Mouse (Mus musculus) cerebral cortex, adult 2 months (tissue): ENCODE measurements around the gene Dhrs13.

ENCODE experiments used
- WGBS: fragments of 180-500 bp; shearing (Covaris S2); methylation state at CpG from one replicate; pipeline ENCODE4 v1.1.7; 2018; 5-methylcytosine and 5-hydroxymethylcytosine counted together

The Dhrs13 gene

DNA sequence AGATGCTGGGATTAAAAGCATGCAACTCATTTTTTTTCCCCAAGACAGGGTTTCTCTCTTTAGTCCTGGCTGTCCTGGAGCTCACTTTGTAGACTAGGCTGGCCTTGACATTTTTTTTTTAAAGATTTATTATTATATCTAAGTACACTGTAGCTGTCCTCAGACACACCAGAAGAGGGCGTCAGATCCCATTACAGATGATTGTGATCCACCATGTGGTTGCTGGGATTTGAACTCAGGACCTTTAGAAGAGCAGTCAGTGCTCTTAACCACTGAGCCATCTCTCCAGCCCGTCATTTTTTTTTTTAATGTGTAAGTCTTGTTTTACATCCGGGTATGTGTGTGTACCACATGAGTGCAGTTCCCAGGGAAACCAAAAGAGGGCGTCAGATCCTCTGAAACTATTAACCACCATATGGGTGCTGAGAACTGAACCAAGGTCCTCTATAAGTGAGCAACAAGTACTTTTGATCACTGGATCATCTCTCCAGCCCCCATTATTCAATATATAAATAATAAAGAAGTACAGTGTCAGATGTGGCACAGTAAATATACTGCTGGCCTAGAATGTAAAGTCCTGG, 10.3 kb downstream of the Dhrs13 start:
- WGBS, result 93% methylated on average over 4 of the region's 4 CpGs

DNA sequence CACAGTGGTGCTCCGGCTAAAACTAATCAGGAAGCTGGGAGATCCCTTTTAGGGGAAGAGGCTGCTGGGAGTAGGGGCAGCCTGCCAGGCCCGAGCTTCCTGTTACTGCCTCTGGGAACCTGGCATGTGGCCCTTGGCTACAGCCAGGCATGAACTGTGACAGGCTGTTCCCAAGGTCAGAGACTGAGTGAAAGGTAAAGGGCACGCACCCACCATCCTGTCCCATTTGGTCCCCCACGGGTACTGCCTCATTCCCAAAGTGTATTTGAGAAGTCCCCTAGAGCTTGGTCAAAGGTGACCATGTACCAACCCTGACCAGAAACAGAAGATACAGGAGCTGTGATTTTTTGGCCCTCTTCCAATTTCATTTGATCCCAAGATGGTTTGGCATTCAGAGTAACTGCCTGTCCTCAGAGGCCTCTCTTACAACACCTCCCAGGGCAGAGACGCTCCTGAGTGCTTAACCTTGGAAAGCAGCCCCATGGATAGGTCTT, 12.7 kb downstream of the Dhrs13 start:
- 44% methylated on average over 5 of the region's 5 CpGs for WGBS

- WGBS, result 97% methylated on average over 4 of the region's 4 CpGs
Observed at GRCm38 (mm10) chr11:78048637-78049036, 16.6 kb downstream of the Dhrs13 start.

GRCm38 (mm10) chr11:78053078-78053477, 21.0 kb downstream of the Dhrs13 start:
- WGBS, result 87% methylated on average over 8 of the region's 8 CpGs

- WGBS, result 78% methylated on average over 8 of the region's 8 CpGs
Observed at GRCm38 (mm10) chr11:78056946-78057345, 24.9 kb downstream of the Dhrs13 start.

DNA sequence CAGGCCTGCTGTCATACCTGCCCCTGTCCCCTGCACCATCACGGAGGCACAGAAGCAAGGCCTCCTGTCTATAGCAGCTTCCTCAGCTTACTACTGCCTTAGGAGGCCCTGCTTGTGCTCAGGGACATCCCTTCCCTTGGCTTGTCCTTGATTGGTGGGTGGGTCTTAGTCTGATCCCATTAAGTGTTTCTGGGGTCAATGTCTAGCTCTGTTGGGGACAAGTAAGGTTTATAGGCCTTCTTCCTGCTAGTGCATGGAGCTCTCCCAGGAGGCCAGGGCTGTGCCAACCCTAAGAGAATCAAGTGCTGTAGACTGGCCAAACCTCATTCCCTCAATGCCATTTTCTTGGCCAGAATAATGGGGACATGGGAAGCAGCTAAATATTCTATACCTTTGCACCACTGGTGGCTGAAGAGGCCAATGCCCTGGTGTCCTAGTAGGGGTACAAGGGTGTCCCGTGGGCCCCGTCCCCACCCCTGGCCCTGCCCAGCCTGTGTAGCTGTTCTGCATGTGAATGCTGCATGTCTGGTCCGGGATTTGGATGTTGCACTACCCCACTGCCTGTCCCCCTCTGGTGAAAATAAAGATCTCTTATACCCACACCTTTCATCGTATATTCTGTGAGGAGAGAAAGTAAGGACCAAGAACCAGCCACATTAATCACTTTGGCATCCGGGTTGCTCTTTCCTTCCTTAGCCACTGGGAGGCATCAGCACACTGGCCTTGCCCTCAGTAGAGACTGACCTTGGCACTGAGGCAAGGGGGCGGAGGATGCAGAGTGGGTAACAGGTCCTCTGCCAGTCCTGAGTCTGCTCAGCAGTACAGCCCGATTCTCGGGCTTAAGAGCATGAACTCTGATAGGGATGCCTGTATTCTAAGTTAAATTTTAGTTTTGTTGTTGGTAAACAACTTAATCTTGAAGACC, 28.0 kb downstream of the Dhrs13 start:
- 46% methylated on average over 9 of the region's 9 CpGs for WGBS

DNA sequence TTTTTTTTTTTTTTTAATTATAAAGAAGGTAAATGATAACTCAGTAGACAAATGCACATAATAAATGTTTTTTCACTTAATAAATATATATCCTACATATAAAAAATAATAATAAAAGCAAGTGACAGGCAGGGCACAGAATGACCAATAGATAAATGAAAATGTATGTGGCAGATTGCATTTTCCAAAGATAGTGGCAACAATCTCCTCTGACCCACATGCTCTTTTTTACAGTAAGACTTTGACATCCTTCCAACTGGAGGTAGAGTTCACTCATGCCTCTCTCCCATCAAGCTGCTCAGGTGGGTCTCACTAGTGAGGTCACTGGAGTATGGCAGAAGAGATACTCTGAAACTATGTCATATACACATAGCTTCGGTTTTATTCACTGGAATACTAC, 30.5 kb downstream of the Dhrs13 start:
- WGBS, result 76% methylated on average over 1 of the region's 1 CpGs

DNA sequence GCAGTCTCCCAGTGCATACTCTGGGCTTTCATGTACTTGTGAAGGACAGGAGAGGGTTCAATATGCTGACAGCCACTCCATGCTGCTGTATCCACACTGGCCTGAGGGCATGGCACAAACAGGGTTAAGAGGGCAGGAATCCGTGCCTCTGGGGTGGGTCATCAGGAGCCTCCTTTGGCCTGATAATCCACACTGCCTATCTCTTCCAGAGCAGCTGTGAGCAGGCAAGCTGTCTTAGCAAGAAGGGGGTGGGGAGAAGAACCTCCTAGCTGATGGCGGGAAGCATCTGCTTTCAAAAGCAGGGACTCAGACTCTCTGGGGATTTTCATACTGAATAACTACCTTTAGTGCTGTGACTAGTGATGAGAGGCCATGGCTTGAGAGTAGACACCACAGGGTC, 33.8 kb downstream of the Dhrs13 start:
- 68% methylated on average over 2 of the region's 2 CpGs for WGBS

DNA sequence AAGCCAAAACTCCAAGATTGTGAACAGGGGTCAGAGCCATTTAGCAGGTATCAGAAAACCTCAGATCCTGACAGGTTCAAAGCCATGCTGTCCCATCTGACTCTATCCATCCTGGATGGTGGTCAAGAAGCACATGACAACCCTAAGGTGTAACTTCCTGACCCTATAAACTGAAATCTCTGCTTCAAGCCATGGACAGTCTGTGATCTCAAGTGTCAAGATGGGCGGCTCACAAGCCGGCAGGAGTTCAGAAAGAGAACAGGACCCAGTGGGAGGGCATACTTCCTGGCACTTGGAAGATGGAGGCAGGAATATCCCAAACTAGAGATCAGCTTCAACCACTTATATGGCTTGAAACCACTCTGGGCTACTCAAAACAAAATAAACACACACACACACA, 34.6 kb downstream of the Dhrs13 start:
- 77% methylated on average over 2 of the region's 2 CpGs for WGBS

- WGBS, result 70% methylated on average over 5 of the region's 5 CpGs
Observed at GRCm38 (mm10) chr11:78067566-78067965, 35.5 kb downstream of the Dhrs13 start.

GRCm38 (mm10) chr11:78069130-78069529, 37.0 kb downstream of the Dhrs13 start:
- 88% methylated on average over 5 of the region's 5 CpGs for WGBS

DNA sequence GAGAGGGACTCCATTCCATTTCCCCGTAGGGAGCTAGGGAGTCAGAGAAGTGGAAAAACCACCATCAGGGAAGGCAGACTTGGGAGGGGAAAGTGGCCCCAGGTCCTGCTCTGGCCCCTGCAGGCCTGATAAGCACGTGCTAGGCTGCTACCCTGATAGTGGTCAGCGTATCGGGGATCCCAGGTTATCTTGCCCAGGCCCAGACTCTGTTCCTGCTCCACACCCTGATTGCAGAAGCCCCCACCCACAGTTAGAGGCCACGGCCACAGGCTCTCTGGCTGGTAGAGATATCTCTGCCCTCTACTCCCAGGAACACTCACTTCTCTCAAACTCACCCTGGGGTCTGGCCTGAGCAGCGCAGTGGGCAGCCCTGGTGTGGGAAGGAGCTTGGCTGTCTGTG, 37.6 kb downstream of the Dhrs13 start:
- WGBS, result 94% methylated on average over 6 of the region's 6 CpGs

DNA sequence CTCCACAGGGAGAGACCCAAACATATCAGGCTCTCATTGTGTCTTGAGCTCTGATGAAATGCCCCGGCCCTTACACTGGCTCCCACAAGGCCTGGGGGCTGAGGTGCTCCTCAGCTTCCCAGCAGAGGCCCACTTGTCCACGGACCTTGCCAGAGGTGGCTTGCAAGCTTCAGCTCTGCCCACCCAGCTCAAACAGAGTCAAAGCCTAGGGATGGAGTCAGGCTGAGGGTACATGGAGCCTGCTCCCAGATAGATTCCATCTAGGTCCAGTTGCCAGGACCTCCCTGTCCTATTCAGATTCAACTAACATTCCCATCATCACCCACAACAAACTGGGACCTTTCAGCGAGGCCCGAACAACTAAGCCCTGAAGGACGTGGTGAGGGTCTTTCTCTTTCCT, 39.9 kb downstream of the Dhrs13 start:
- 87% methylated on average over 5 of the region's 5 CpGs for WGBS

- 38% methylated on average over 6 of the region's 6 CpGs for WGBS
Observed at GRCm38 (mm10) chr11:78072425-78073130, 40.5 kb downstream of the Dhrs13 start.

DNA sequence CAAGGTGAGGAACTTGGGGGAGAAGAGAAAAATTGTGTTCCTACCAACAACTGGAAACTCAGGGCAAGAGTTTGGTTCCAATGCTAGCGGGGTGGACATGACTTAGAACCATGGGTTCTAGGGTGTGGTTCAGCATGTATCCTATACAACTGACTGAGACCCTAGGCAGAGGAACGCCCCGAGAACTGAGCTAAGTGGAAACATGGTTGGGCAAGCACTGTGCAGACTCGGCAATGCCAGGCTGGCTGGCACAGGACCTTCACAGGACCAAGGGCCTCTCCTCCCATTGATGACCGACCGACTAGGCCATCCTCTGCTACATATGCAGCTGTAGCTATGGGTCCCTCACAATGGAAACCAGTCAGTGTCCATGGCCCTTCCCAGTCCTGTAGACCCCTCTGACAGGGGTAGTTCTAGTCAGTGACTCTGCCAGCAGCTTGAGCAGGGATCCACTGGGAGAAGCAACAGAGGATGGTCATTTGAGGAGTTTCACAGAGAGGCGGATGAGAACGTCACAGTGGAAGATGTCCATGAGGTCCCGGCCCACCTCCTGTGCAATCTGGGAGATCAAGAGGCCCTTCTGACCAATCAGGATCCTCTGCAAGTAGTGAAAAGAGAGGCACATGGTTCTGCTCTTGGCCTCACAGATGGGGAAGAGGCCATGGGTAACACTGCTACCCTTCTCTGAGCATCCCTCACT, 41.6 kb downstream of the Dhrs13 start:
- 94% methylated on average over 9 of the region's 9 CpGs for WGBS

GRCm38 (mm10) chr11:78074277-78074652, 42.2 kb downstream of the Dhrs13 start:
- whole genome bisulfite sequencing, result 90% methylated on average over 2 of the region's 2 CpGs

DNA sequence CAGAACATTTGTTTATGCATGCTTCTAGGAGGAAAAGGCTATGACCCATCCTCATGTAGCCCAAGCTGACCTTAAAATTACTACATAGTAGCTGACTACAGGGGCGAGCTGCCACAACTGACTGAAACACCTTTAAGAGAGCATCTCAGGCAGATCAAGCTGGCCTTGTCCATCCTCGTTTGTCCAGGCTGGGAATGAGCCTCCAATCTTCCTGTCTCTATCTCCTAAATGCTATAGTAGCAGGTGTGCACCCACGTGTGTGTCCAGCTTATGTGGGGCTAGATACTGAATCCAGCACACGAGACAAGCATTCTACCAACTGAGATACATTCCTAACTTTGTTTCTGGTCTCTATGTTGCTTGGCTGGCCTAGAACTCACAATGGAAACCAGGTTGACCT, 42.6 kb downstream of the Dhrs13 start:
- WGBS, result 90% methylated on average over 4 of the region's 4 CpGs

GRCm38 (mm10) chr11:78079961-78080921, 48.2 kb downstream of the Dhrs13 start, which contains the start of gene Eral1:
Eral1 (minus strand) TSS chr11:78080383.
- WGBS, result 1% methylated on average over 42 of the region's 42 CpGs

GRCm38 (mm10) chr11:78083595-78083994, 51.5 kb downstream of the Dhrs13 start:
- WGBS, result 39% methylated on average over 1 of the region's 1 CpGs

DNA sequence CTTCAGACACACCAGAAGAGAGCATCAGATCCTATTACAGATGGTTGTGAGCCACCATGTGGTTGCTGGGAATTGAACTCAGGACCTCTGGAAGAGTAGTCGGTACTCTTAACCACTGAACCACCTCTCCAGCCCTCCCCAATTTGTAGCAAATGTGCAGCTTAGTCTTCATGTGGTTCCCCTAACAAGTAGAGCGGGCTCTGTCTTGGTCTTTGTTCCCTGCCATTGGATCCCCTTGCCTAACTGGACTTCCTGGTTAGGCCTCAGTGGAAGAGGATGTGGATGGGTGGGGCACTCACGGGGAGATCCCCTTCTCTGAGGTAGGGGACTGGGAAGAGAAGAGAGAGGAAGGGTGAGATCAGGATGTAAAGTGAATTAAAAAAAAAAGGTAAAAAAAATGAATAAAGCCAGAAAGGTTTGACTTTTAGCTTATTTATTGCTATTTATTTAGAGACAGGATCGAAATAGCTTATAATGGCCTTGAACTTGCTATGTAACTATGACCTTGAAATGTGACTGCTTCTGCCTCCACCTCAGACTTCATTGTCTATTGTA, 54.9 kb downstream of the Dhrs13 start:
- WGBS, result 90% methylated on average over 4 of the region's 4 CpGs
